Mouse (Mus musculus) ES-E14 (cell line): ENCODE results near the gene Apoo.

Experiments
- HCFC1 ChIP-seq: IDR thresholded peaks from 2 replicates; pipeline ENCODE4 v1.6.1; 2012; ENCODE audit warnings: low read length, inconsistent platforms, borderline replicate concordance; ENCODE audit not compliant: insufficient read depth
- MAFK ChIP-seq: IDR thresholded peaks from 2 replicates; pipeline ENCODE4 v1.6.1; 2014; ENCODE audit warnings: mild to moderate bottlenecking, low read depth, low read length, inconsistent platforms; ENCODE audit not compliant: insufficient read depth
- ZC3H11A ChIP-seq: IDR thresholded peaks from 2 replicates; pipeline ENCODE4 v1.6.1; 2012; ENCODE audit warnings: low read depth, mild to moderate bottlenecking, inconsistent platforms, low read length, borderline replicate concordance
- ZNF384 ChIP-seq: IDR thresholded peaks from 2 replicates; pipeline ENCODE4 v1.6.1; 2012; ENCODE audit warnings: low read depth, low read length, inconsistent platforms

GRCm38 (mm10) chrX:94367248-94367647 is 331 bp downstream of the Apoo start:
- TF ChIP-seq MAFK (no peak), HCFC1 (no peak), ZC3H11A (no peak), ZNF384 (no peak)
